Mouse (Mus musculus) frontal cortex, postnatal 14 days (tissue): ENCODE measurements around the gene Zfp709.
"Not testable (repeated sequence)": the region's sequence is repeated elsewhere in the genome, so short reads cannot be mapped to it uniquely, and the experiment has no call there.

ENCODE experiments used
- DNase-seq, 2 experiments: peaks; one replicate each; pipeline ENCODE4 v3.0.0; 2022; ENCODE audit warnings: low spot score in 2 of 2

The Zfp709 gene

GRCm38 (mm10) chr8:71881618-71882274 is at the start of gene Zfp709:
TSS of gene Zfp709 (plus strand) at chr8:71882019.
- DNase-seq: peak; percentile 54 to 56

GRCm38 (mm10) chr8:71838207-71838606 is 43.6 kb upstream of the Zfp709 start:
- DNase-seq: not testable (repeated sequence)

- not testable (repeated sequence) for DNase-seq
Observed at GRCm38 (mm10) chr8:71841201-71841817, 40.5 kb upstream of the Zfp709 start.

GRCm38 (mm10) chr8:71842476-71842875 is 39.3 kb upstream of the Zfp709 start:
- DNase-seq: not testable (repeated sequence)

GRCm38 (mm10) chr8:71844453-71844852 is 37.4 kb upstream of the Zfp709 start:
- DNase-seq: not testable (repeated sequence)

- not testable (repeated sequence) for DNase-seq
Observed at GRCm38 (mm10) chr8:71845993-71846483, 35.8 kb upstream of the Zfp709 start.

- DNase-seq: not testable (repeated sequence)
Observed at GRCm38 (mm10) chr8:71846745-71847144, 35.1 kb upstream of the Zfp709 start.

GRCm38 (mm10) chr8:71851014-71851413 is 30.8 kb upstream of the Zfp709 start:
- DNase-seq: not testable (repeated sequence)

GRCm38 (mm10) chr8:71853360-71853759 is 28.5 kb upstream of the Zfp709 start:
- not testable (repeated sequence) for DNase-seq

- DNase-seq: not testable (repeated sequence)
Observed at GRCm38 (mm10) chr8:71856630-71857328, 25.0 kb upstream of the Zfp709 start.

- not testable (repeated sequence) for DNase-seq
Observed at GRCm38 (mm10) chr8:71857364-71857763, 24.5 kb upstream of the Zfp709 start.

GRCm38 (mm10) chr8:71861551-71861950 is 20.3 kb upstream of the Zfp709 start:
- DNase-seq: not testable (repeated sequence)

GRCm38 (mm10) chr8:71862038-71862437 is 19.8 kb upstream of the Zfp709 start:
- not testable (repeated sequence) for DNase-seq

- DNase-seq: not testable (repeated sequence)
Observed at GRCm38 (mm10) chr8:71900666-71901065, 18.8 kb downstream of the Zfp709 start.

GRCm38 (mm10) chr8:71903084-71903483 is 21.3 kb downstream of the Zfp709 start:
- not testable (repeated sequence) for DNase-seq

- DNase-seq: no peak
Observed at GRCm38 (mm10) chr8:71906809-71907208, 25.0 kb downstream of the Zfp709 start.

- no peak for DNase-seq
Observed at GRCm38 (mm10) chr8:71907798-71908257, 26.0 kb downstream of the Zfp709 start.

- peak; percentile 82 to 85 for DNase-seq
Observed at GRCm38 (mm10) chr8:71908309-71909261, 26.8 kb downstream of the Zfp709 start, which contains the start of the genes Zfp882 and Zfp617. TSS of gene Zfp882 (plus strand) at chr8:71908608. TSS of gene Zfp617 (plus strand) at chr8:71908635.

GRCm38 (mm10) chr8:71912286-71912685 is 30.5 kb downstream of the Zfp709 start:
- DNase-seq: no peak

- peak; percentile 92 to 93 for DNase-seq
Observed at GRCm38 (mm10) chr8:71922567-71923401, 41.0 kb downstream of the Zfp709 start.
